In genomic region chr19:32648019-32648571, GRCm38 (mm10) we compare ENCODE assay signal across 11 mouse cellular contexts. TPM values are rescaled to one million over a fixed set of nuclear protein-coding genes. Genes with fewer than 3 reads are reported as not detected.
DNase-seq lines count a peak whose midpoint lies in the region; ATAC-seq and TF ChIP-seq lines count a peak whose summit lies in the region.
"Had no signal": no experiment of that assay in that cellular context is flagged by ENCODE, and none has a peak within 500 bp of the region (broad histone marks: within the 10 kb centered on the region; RNA-seq: fewer than 3 reads in every experiment).

No protein-coding gene starts in this region.

- H3K36me3 ChIP-seq in hindbrain, embryonic 10.5 days = no peaks in the 10 kb centered on the region
- H3K36me3 ChIP-seq in hindbrain, embryonic 14.5 days (replicated peaks; ENCODE audit: control insufficient read depth, insufficient read depth) = no peaks in the 10 kb centered on the region
- no peaks in the 10 kb centered on the region for H3K36me3 ChIP-seq in hindbrain, embryonic 11.5 days (ENCODE audit: control insufficient read depth, insufficient read depth, low read length)
- H3K36me3 ChIP-seq in liver, embryonic 11.5 days (ENCODE audit: control insufficient read depth, insufficient read depth, low read length) = no peaks in the 10 kb centered on the region
- H3K36me3 ChIP-seq: embryonic facial prominence, embryonic 12.5 days had no signal

- peaks cover 12% of the 10 kb centered on the region for H3K4me1 ChIP-seq in hindbrain, embryonic 10.5 days (replicated peaks)
- H3K4me1 ChIP-seq in hindbrain, embryonic 14.5 days (replicated peaks; ENCODE audit: control insufficient read depth, insufficient read depth, low read length) = peaks cover 3% of the 10 kb centered on the region; the same call in 1 of the 2 replicates
- H3K4me1 ChIP-seq in hindbrain, embryonic 11.5 days (replicated peaks; ENCODE audit: control insufficient read depth, insufficient read depth, low read length) = peaks cover 3% of the 10 kb centered on the region; the same call in 1 of the 2 replicates
- peaks cover 2% of the 10 kb centered on the region; the same call in 1 of the 2 replicates for H3K4me1 ChIP-seq in liver, embryonic 11.5 days (replicated peaks; ENCODE audit: control insufficient read depth, insufficient read depth, low read length)
- H3K4me1 ChIP-seq in olfactory bulb, adult 2 months (ENCODE audit: control insufficient read depth, insufficient read depth, low read length) = peaks cover 9% of the 10 kb centered on the region; the same call in 1 of the 2 replicates
- H3K4me1 ChIP-seq in cerebellum, adult 2 months (ENCODE audit: control insufficient read depth, insufficient read depth, low read length) = no peaks in the 10 kb centered on the region
- H3K4me1 ChIP-seq: embryonic facial prominence, embryonic 12.5 days had no signal

- H3K4me3 ChIP-seq in hindbrain, embryonic 10.5 days = no peak overlapping the region
- no peak overlapping the region for H3K4me3 ChIP-seq in hindbrain, embryonic 14.5 days (replicated peaks; ENCODE audit: low read length)
- no peak overlapping the region for H3K4me3 ChIP-seq in hindbrain, embryonic 11.5 days (ENCODE audit: low read depth, low read length)
- no peak overlapping the region for H3K4me3 ChIP-seq in liver, embryonic 11.5 days (ENCODE audit: low read depth, low read length)
- no peak overlapping the region for H3K4me3 ChIP-seq in olfactory bulb, adult 2 months (ENCODE audit: insufficient read depth, low read depth, low read length)
- H3K4me3 ChIP-seq in cerebellum, adult 2 months (replicated peaks; ENCODE audit: insufficient read depth, low read depth, low read length) = no peak overlapping the region
- H3K4me3 ChIP-seq: embryonic facial prominence, embryonic 12.5 days; gastrocnemius, adult 2 months had no signal

- 21% methylated on average over 10 of the region's 10 CpGs for WGBS in hindbrain, embryonic 10.5 days
- WGBS in hindbrain, embryonic 14.5 days = 6% methylated on average over 10 of the region's 10 CpGs
- 24% methylated on average over 10 of the region's 10 CpGs for WGBS in hindbrain, embryonic 11.5 days
- 63% methylated on average over 10 of the region's 10 CpGs for WGBS in liver, embryonic 11.5 days
- 25% methylated on average over 10 of the region's 10 CpGs for WGBS in olfactory bulb, adult 2 months
- WGBS in cerebellum, adult 2 months = 26% methylated on average over 10 of the region's 10 CpGs

- ATAC-seq in hindbrain, embryonic 14.5 days (ENCODE audit: low FRiP score) = no peak; the same call in 1 of the 2 replicates
- peak; percentile 54; the same call in 1 of the 2 replicates for ATAC-seq in hindbrain, embryonic 11.5 days (ENCODE audit: low FRiP score)
- ATAC-seq in liver, embryonic 11.5 days (replicated peaks; ENCODE audit: low FRiP score) = peak; percentile 23; the same call in 1 of the 2 replicates

- 0 out of 2 replicates have a peak, but pooled peaks cover 4% of the 10 kb centered on the region for H3K9me3 ChIP-seq in hindbrain, embryonic 10.5 days
- H3K9me3 ChIP-seq in hindbrain, embryonic 14.5 days (ENCODE audit: control insufficient read depth, low read length) = no peaks in the 10 kb centered on the region
- no peaks in the 10 kb centered on the region for H3K9me3 ChIP-seq in hindbrain, embryonic 11.5 days (ENCODE audit: control insufficient read depth, low read length)
- H3K9me3 ChIP-seq in liver, embryonic 11.5 days (ENCODE audit: control insufficient read depth, low read length) = no peaks in the 10 kb centered on the region
- H3K9me3 ChIP-seq: embryonic facial prominence, embryonic 12.5 days had no signal

- H3K27ac ChIP-seq in hindbrain, embryonic 10.5 days = no peak overlapping the region
- no peak overlapping the region for H3K27ac ChIP-seq in hindbrain, embryonic 14.5 days
- H3K27ac ChIP-seq in hindbrain, embryonic 11.5 days (ENCODE audit: low read depth, low read length) = no peak overlapping the region
- H3K27ac ChIP-seq in liver, embryonic 11.5 days (ENCODE audit: low read depth, low read length) = peak overlapping the region; percentile 53
- H3K27ac ChIP-seq in olfactory bulb, adult 2 months (ENCODE audit: insufficient read depth, low read depth, low read length) = peak overlapping the region; percentile 74
- no peak overlapping the region for H3K27ac ChIP-seq in cerebellum, adult 2 months (ENCODE audit: insufficient read depth, low read length)
- H3K27ac ChIP-seq: embryonic facial prominence, embryonic 12.5 days; gastrocnemius, adult 2 months had no signal

- H3K27me3 ChIP-seq in hindbrain, embryonic 10.5 days (ENCODE audit: insufficient read depth, poor library complexity, severe bottlenecking) = no peaks in the 10 kb centered on the region
- H3K27me3 ChIP-seq in hindbrain, embryonic 14.5 days (ENCODE audit: control insufficient read depth, insufficient read depth, low read length) = no peaks in the 10 kb centered on the region
- H3K27me3 ChIP-seq in hindbrain, embryonic 11.5 days (ENCODE audit: control insufficient read depth, insufficient read depth, low read length) = no peaks in the 10 kb centered on the region
- H3K27me3 ChIP-seq in liver, embryonic 11.5 days (replicated peaks; ENCODE audit: control insufficient read depth, insufficient read depth, low read length) = no peaks in the 10 kb centered on the region
- no peaks in the 10 kb centered on the region; the same call in 1 of the 2 replicates for H3K27me3 ChIP-seq in cerebellum, adult 2 months (ENCODE audit: control insufficient read depth, insufficient read depth, low read length)
- H3K27me3 ChIP-seq: embryonic facial prominence, embryonic 12.5 days had no signal

- H3K4me2 ChIP-seq in hindbrain, embryonic 14.5 days (replicated peaks) = no peak overlapping the region
- no peak overlapping the region for H3K4me2 ChIP-seq in hindbrain, embryonic 11.5 days (replicated peaks; ENCODE audit: low read depth, low read length)
- H3K4me2 ChIP-seq in liver, embryonic 11.5 days = no peak overlapping the region
- H3K4me2 ChIP-seq: embryonic facial prominence, embryonic 12.5 days had no signal

- TF ChIP-seq POLR2A in olfactory bulb, adult 2 months (IDR thresholded peaks at IDR 0.05; ENCODE audit: insufficient read depth, low read depth, low read length) = no peak
- TF ChIP-seq POLR2A in cerebellum, adult 2 months (IDR thresholded peaks at IDR 0.05; ENCODE audit: borderline replicate concordance, insufficient read depth, low read length) = no peak

- peak; percentile 25 for DNase-seq in hindbrain, embryonic 10.5 days (ENCODE audit: low spot score)
- DNase-seq in hindbrain, embryonic 14.5 days (ENCODE audit: low spot score) = no peak
- peak; percentile 41 for DNase-seq in hindbrain, embryonic 11.5 days (ENCODE audit: low spot score)
- no peak for DNase-seq in liver, embryonic 11.5 days (ENCODE audit: low spot score)
- DNase-seq in urinary bladder, postnatal 10 days (ENCODE audit: low spot score) = no peak
- no peak for DNase-seq in cerebellum, adult 2 months
- DNase-seq: gastrocnemius, adult 2 months; kidney, adult 18-20 months; lung, postnatal 36 days had no signal

- H3K9ac ChIP-seq in hindbrain, embryonic 14.5 days = no peak overlapping the region
- H3K9ac ChIP-seq in hindbrain, embryonic 11.5 days (ENCODE audit: low read depth, low read length) = no peak overlapping the region
- no peak overlapping the region for H3K9ac ChIP-seq in liver, embryonic 11.5 days (ENCODE audit: low read depth, low read length)
- H3K9ac ChIP-seq: embryonic facial prominence, embryonic 12.5 days had no signal

- TF ChIP-seq CTCF in olfactory bulb, adult 2 months (IDR thresholded peaks at IDR 0.05; ENCODE audit: insufficient read depth, low read depth, low read length) = no peak
- no peak for TF ChIP-seq CTCF in cerebellum, adult 2 months (IDR thresholded peaks at IDR 0.05; ENCODE audit: borderline replicate concordance, insufficient read depth, low read depth, low read length)

RNA-seq across cellular contexts. Expression of gene Papss2, which starts 52.5 kb away (rescaled TPM):
- 0.68 and 1.7 TPM in 2 replicates for polyA plus RNA-seq in hindbrain, embryonic 10.5 days (2016; fragmentation: Nextera tagmentation; extraction: Ambion mirVana)
- 1.8 TPM in 2 replicates for polyA plus RNA-seq in hindbrain, embryonic 14.5 days (2014; fragmentation: Nextera tagmentation; extraction: Ambion mirVana)
- 3.4 and 5.8 TPM in 2 replicates for polyA plus RNA-seq in hindbrain, embryonic 11.5 days (2014; fragmentation: Nextera tagmentation; extraction: Ambion mirVana)
- polyA plus RNA-seq in liver, embryonic 11.5 days (2014; fragmentation: Nextera tagmentation; extraction: Ambion mirVana) = 3.4 and 3.5 TPM in 2 replicates
- polyA plus RNA-seq in olfactory bulb, adult 2 months (2012; ENCODE audit: insufficient read depth, insufficient read length, low replicate concordance, missing spikeins) = not detected in 2 replicates
- polyA plus RNA-seq in cerebellum, adult 2 months (2012; rRNA removed) = 4.9 TPM in 2 replicates

Comparison
In these comparisons a context has a peak if more than half of its experiments do, and no peak if none do; other contexts are left out.
1. DNase-seq: peak in hindbrain, embryonic 10.5 days (single experiment) and hindbrain, embryonic 11.5 days (single experiment); none in hindbrain, embryonic 14.5 days (single experiment), liver, embryonic 11.5 days (single experiment), urinary bladder, postnatal 10 days (single experiment) and cerebellum, adult 2 months (0 of 2).
2. H3K27ac ChIP-seq: peak in liver, embryonic 11.5 days (single experiment) and olfactory bulb, adult 2 months (single experiment); none in hindbrain, embryonic 10.5 days (single experiment), hindbrain, embryonic 14.5 days (single experiment), hindbrain, embryonic 11.5 days (single experiment) and cerebellum, adult 2 months (single experiment).